Mouse (Mus musculus) liver, postnatal 0 days (tissue): ENCODE measurements around the gene Dst. TPM values are rescaled to one million over a fixed set of nuclear protein-coding genes. Genes with fewer than 3 reads are reported as not detected.

Experiments used
- ATAC-seq: fragments of 200-750 bp; cut with Nextera tagmentation; 2 replicates; pipeline ENCODE4 v1.8.0; 2017; ENCODE audit warnings: mild to moderate bottlenecking, moderate library complexity
- DNase-seq: peaks from one replicate; pipeline ENCODE4 v3.0.0-alpha.2; 2016
- H3K27ac ChIP-seq: fragments of 300-500 bp; sonication (generic); 2 replicates; pipeline ENCODE4 v1.5.1; 2014; ENCODE audit warnings: antibody characterized with exemption, moderate library complexity, mild to moderate bottlenecking, low read depth
- H3K27me3 ChIP-seq: fragments of 300-500 bp; sonication (generic); 2 replicates; pipeline ENCODE4 v1.6.1; 2014; ENCODE audit warnings: low read length, control low read depth, mixed read lengths; ENCODE audit not compliant: insufficient read depth
- H3K36me3 ChIP-seq: fragments of 300-500 bp; sonication (generic); replicated peaks from 2 replicates; pipeline ENCODE4 v1.6.1; 2014; ENCODE audit warnings: mild to moderate bottlenecking, control low read depth, low read length, moderate library complexity, mixed read lengths; ENCODE audit not compliant: insufficient read depth
- H3K4me1 ChIP-seq: fragments of 300-500 bp; sonication (generic); 2 replicates; pipeline ENCODE4 v1.6.1; 2014; ENCODE audit warnings: antibody characterized with exemption, mild to moderate bottlenecking, control low read depth; ENCODE audit not compliant: insufficient read depth
- H3K4me2 ChIP-seq: fragments of 300-500 bp; sonication (generic); 2 replicates; pipeline ENCODE4 v1.6.1; 2014; ENCODE audit warnings: low read depth, mild to moderate bottlenecking, low read length, moderate library complexity, mixed read lengths
- H3K4me3 ChIP-seq: fragments of 300-500 bp; sonication (generic); 2 replicates; pipeline ENCODE4 v1.5.1; 2014; ENCODE audit warnings: low read depth, low read length
- H3K9ac ChIP-seq: fragments of 300-500 bp; sonication (generic); replicated peaks from 2 replicates; pipeline ENCODE4 v1.6.1; 2014; ENCODE audit warnings: mild to moderate bottlenecking, moderate library complexity
- H3K9me3 ChIP-seq: fragments of 300-500 bp; sonication (generic); 2 replicates; pipeline ENCODE4 v1.6.1; 2016; ENCODE audit warnings: mild to moderate bottlenecking, control low read depth, low read length, mixed read lengths
- CTCF ChIP-seq: sonication (generic); IDR thresholded peaks from 2 replicates; pipeline ENCODE4 v1.5.1; 2016; ENCODE audit warnings: antibody characterized with exemption, low read depth
- EP300 ChIP-seq: IDR thresholded peaks from 2 replicates; pipeline ENCODE4 v1.6.1; 2016; ENCODE audit warnings: antibody characterized with exemption, low read depth, mild to moderate bottlenecking
- WGBS: fragments of 180-500 bp; shearing (Covaris S2); extraction: QIAGEN DNeasy Blood & Tissue Kit; methylation state at CpG from one replicate; pipeline ENCODE4 v1.1.7; 2014; ENCODE audit not compliant: insufficient replicate concordance; 5-methylcytosine and 5-hydroxymethylcytosine counted together
- polyA plus RNA-seq: library from polyadenylated mRNA; unstranded; fragments of >200 nt; fragmentation: Nextera tagmentation; extraction: Ambion mirVana; gene quantifications from 2 replicates; pipeline ENCODE4 v1.2.1, GENCODE M21; 2015

Gene Dst
- polyA plus RNA-seq, 1 experiment from 2014 or later, result 6.4 TPM

GRCm38 (mm10) chr1:33883102-33883839, 24.8 kb upstream of the Dst start:
- TF ChIP-seq CTCF (peak; percentile 39), EP300 (no peak)
- Histone ChIP-seq H3K27ac (no peak overlapping the region), H3K9ac (0 out of 2 replicates have a peak overlapping the region, but pooled peaks have one; percentile 5), H3K4me2 (peak overlapping the region; percentile 54), H3K36me3 (no peaks in the 10 kb centered on the region), H3K27me3 (no peaks in the 10 kb centered on the region), H3K9me3 (no peaks in the 10 kb centered on the region), H3K4me1 (0 out of 2 replicates have a peak, but pooled peaks cover 3% of the 10 kb centered on the region), H3K4me3 (peak overlapping the region; percentile 6)
- no peak for ATAC-seq
- peak; percentile 37 for DNase-seq
- whole genome bisulfite sequencing, result 11% methylated on average over 18 of the region's 18 CpGs

DNA sequence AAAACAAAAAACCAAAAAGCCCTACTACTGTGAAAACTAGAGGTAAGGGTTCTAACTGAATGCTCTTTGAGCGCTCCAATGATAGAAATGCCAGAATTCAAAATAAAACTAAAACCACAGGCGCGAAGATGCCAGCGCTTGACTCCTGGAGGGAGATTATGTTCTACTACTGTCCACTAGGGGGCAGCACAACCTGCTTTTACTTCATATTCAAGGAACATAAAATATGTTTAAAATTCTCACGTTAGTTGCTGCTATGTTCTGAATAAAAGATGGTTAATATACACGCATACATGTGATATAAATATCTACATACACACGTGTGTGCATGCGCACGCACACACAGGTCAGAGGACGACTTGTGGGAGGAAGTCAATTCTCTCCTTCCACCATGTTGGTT, 15.2 kb upstream of the Dst start:
- DNase-seq, result peak; percentile 40
- 52% methylated on average over 10 of the region's 10 CpGs for WGBS

GRCm38 (mm10) chr1:33896116-33896515, 11.9 kb upstream of the Dst start:
- Histone ChIP-seq H3K4me2 (no peak overlapping the region), H3K27me3 (no peaks in the 10 kb centered on the region), H3K9ac (no peak overlapping the region), H3K4me1 (no peaks in the 10 kb centered on the region), H3K9me3 (no peaks in the 10 kb centered on the region), H3K4me3 (no peak overlapping the region), H3K27ac (no peak overlapping the region), H3K36me3 (no peaks in the 10 kb centered on the region)
- TF ChIP-seq CTCF, result no peak
- TF ChIP-seq EP300, result no peak
- WGBS, result 66% methylated on average over 6 of the region's 6 CpGs
- ATAC-seq, result no peak
- no peak for DNase-seq

More for the DNA sequence above, 15.2 kb upstream of the Dst start:
- no peak overlapping the region for H3K4me3 ChIP-seq
- H3K9me3 ChIP-seq, result no peaks in the 10 kb centered on the region
- no peaks in the 10 kb centered on the region for H3K36me3 ChIP-seq
- no peak for ATAC-seq
- H3K27me3 ChIP-seq, result no peaks in the 10 kb centered on the region
- H3K4me1 ChIP-seq, result no peaks in the 10 kb centered on the region
- H3K27ac ChIP-seq, result no peak overlapping the region
- peak; percentile 74 for TF ChIP-seq CTCF
- no peak for TF ChIP-seq EP300
- H3K4me2 ChIP-seq, result no peak overlapping the region
- no peak overlapping the region for H3K9ac ChIP-seq

DNA sequence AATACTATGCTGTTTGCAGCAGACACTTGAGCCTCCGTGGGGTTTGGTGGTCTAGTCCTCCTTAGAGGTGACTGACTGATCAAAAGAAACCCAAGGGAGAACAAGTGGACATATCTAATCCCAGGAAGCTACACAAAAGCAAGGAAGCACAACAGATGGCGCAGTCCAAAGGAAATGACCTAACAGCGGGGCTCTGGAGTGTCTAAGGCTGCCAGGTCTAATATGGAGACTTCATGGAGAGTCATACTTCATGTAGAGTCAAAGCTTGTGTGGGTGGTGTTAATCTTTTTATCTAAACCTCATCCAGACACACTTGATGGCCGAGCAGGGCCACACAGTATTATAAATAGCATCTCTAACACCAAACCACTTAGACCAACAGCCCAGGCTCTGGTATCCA, 11.4 kb upstream of the Dst start:
- no peaks in the 10 kb centered on the region for H3K4me1 ChIP-seq
- no peak overlapping the region for H3K27ac ChIP-seq
- ATAC-seq, result no peak
- no peak overlapping the region for H3K4me3 ChIP-seq
- H3K36me3 ChIP-seq, result no peaks in the 10 kb centered on the region
- H3K4me2 ChIP-seq, result no peak overlapping the region
- H3K27me3 ChIP-seq, result no peaks in the 10 kb centered on the region
- H3K9me3 ChIP-seq, result no peaks in the 10 kb centered on the region
- 63% methylated on average over 4 of the region's 4 CpGs for WGBS
- TF ChIP-seq CTCF (no peak), EP300 (no peak)
- H3K9ac ChIP-seq, result no peak overlapping the region
- DNase-seq, result no peak

DNA sequence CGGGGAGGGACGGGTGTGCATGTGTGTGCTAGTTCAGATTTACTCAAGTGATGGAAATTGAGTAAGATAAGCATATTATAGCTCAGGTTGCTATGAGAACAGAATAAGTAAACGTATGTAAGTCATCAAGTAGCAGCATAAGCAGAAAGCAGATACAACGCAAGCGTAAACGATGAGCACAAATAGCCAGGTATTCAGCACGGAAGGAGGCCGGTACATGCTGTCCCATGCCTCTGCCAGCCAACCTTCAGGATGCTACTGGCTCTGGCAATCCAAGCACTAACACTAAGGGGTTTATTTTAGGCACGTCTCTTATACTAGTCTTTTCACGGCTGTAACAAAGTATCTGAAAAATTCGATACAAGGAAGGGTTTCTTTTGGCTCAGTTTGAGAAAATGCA, 10.6 kb upstream of the Dst start:
- H3K4me2 ChIP-seq, result no peak overlapping the region
- WGBS, result 81% methylated on average over 11 of the region's 11 CpGs
- no peak overlapping the region for H3K9ac ChIP-seq
- H3K36me3 ChIP-seq, result no peaks in the 10 kb centered on the region
- no peaks in the 10 kb centered on the region for H3K27me3 ChIP-seq
- TF ChIP-seq CTCF (no peak), EP300 (no peak)
- H3K27ac ChIP-seq, result no peak overlapping the region
- H3K9me3 ChIP-seq, result no peaks in the 10 kb centered on the region
- H3K4me1 ChIP-seq, result no peaks in the 10 kb centered on the region
- DNase-seq (no peak), ATAC-seq (no peak)
- no peak overlapping the region for H3K4me3 ChIP-seq

DNA sequence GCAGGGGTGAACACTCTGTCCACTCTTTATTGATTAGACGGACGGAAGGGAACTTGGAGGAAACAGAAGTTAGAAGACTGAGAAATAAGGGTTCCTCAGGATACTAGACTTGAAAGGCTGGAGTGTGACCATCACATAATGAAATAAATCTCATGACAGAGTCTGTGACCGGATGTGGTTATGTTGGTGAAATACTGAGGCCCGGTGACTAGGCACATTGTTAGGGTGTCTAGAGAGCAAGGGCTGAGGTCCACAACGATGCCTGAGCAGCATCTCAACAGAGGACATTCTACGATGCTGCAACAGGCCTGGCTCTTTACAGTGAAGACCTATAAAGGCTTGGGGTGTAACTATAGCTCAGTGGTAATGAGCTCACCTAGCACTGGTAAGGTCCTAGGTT, 9.7 kb upstream of the Dst start:
- Histone ChIP-seq H3K4me2 (no peak overlapping the region), H3K4me3 (no peak overlapping the region), H3K9me3 (no peaks in the 10 kb centered on the region), H3K27me3 (no peaks in the 10 kb centered on the region), H3K4me1 (no peaks in the 10 kb centered on the region), H3K27ac (no peak overlapping the region), H3K9ac (no peak overlapping the region), H3K36me3 (no peaks in the 10 kb centered on the region)
- TF ChIP-seq CTCF (no peak), EP300 (no peak)
- ATAC-seq, result no peak
- 60% methylated on average over 6 of the region's 6 CpGs for WGBS
- DNase-seq, result no peak
